Mouse (Mus musculus): Measurements from ENCODE around the gene Gm8180.
"Not testable (repeated sequence)": the region's sequence is repeated elsewhere in the genome, so short reads cannot be mapped to it uniquely, and the experiment has no call there.

DNA sequence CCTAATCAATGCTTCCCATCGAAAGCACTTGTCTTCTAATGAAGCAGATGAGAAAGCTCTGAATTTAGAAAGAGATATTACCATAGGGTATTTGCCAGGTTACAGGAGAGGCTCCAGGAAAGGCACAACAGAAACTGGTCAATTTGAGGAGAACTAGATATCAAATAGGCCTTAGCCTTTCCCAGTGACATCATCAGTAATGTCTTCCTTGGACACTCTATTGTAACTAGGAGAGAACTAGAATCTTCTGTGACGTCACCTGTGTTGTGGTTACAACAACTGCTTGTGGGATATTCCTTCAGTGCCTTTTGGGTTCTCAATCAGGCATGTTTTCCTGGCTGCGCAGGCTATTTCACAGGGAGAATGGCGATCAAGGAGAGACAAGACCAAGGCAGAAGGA lies 37.0 kb downstream of the Gm8180 start, which contains the start of gene Gm6526:
- TF ChIP-seq POLR2A (IDR thresholded peaks at IDR 0.05; ENCODE audit: low read depth, low read length); CTCF (IDR thresholded peaks at IDR 0.05; ENCODE audit: extremely low read depth, insufficient read length, insufficient replicate concordance, low read depth, low read length): not testable (repeated sequence)

Measured in small intestine, adult 2 months (tissue).